Mouse (Mus musculus) MEL (cell line): ENCODE results near the gene Trit1.

Source experiments
- CHD2 ChIP-seq: IDR thresholded peaks from 2 replicates; pipeline ENCODE4 v1.6.1; 2011; ENCODE audit warnings: low read length, improper control_type of control experiment
- GATA1 ChIP-seq: IDR thresholded peaks from 2 replicates; pipeline ENCODE4 v1.6.1; 2011; ENCODE audit warnings: low read depth, low read length, improper control_type of control experiment
- MAFK ChIP-seq: IDR thresholded peaks from 2 replicates; pipeline ENCODE4 v1.6.1; 2011; ENCODE audit warnings: low read depth, mild to moderate bottlenecking, low read length, improper control_type of control experiment, borderline replicate concordance
- MAZ ChIP-seq: IDR thresholded peaks from 2 replicates; pipeline ENCODE4 v1.6.1; 2012; ENCODE audit warnings: low read depth, mild to moderate bottlenecking, inconsistent platforms, low read length, improper control_type of control experiment
- MXI1 ChIP-seq: IDR thresholded peaks from 2 replicates; pipeline ENCODE4 v1.6.1; 2011; ENCODE audit warnings: mild to moderate bottlenecking, low read depth, low read length, improper control_type of control experiment
- TCF12 ChIP-seq: IDR thresholded peaks from 2 replicates; pipeline ENCODE4 v1.6.1; 2014; ENCODE audit warnings: low read depth, mild to moderate bottlenecking, inconsistent platforms, low read length, improper control_type of control experiment, moderate library complexity

GRCm38 (mm10) chr4:123054172-123054790 lies 37.9 kb downstream of the Trit1 start:
- TF ChIP-seq MAFK (no peak), GATA1 (no peak), TCF12 (no peak), CHD2 (no peak), MAZ (no peak), MXI1 (no peak)
